Mouse (Mus musculus) stomach, postnatal 0 days (tissue): Measurements from ENCODE around the gene Maff. TPM values are rescaled to one million over a fixed set of nuclear protein-coding genes. Genes with fewer than 3 reads are reported as not detected.

Source experiments
- ATAC-seq: fragments of 200-750 bp; cut with Nextera tagmentation; 2 replicates; pipeline ENCODE4 v1.8.0; 2017; ENCODE audit not compliant: low FRiP score, low TSS enrichment
- DNase-seq: peaks from one replicate; pipeline ENCODE4 v3.0.0-alpha.2; 2016; ENCODE audit warnings: low spot score
- H3K27ac ChIP-seq: fragments of 300-500 bp; sonication (generic); replicated peaks from 2 replicates; pipeline ENCODE4 v1.5.1; 2014; ENCODE audit warnings: mild to moderate bottlenecking, control low read depth
- H3K27me3 ChIP-seq: fragments of 300-500 bp; sonication (generic); 2 replicates; pipeline ENCODE4 v1.6.1; 2014; ENCODE audit warnings: low read length; ENCODE audit not compliant: control insufficient read depth, insufficient read depth
- H3K36me3 ChIP-seq: fragments of 300-500 bp; sonication (generic); 2 replicates; pipeline ENCODE4 v1.6.1; 2014; ENCODE audit warnings: low read length, mixed read lengths; ENCODE audit not compliant: control insufficient read depth, insufficient read depth
- H3K4me1 ChIP-seq: fragments of 300-500 bp; sonication (generic); replicated peaks from 2 replicates; pipeline ENCODE4 v1.6.1; 2014; ENCODE audit warnings: antibody characterized with exemption; ENCODE audit not compliant: control insufficient read depth, insufficient read depth
- H3K4me2 ChIP-seq: fragments of 300-500 bp; sonication (generic); replicated peaks from 2 replicates; pipeline ENCODE4 v1.6.1; 2014; ENCODE audit warnings: low read depth, mild to moderate bottlenecking, control low read depth, moderate library complexity
- H3K4me3 ChIP-seq: fragments of 300-500 bp; sonication (generic); 2 replicates; pipeline ENCODE4 v1.5.1; 2014; ENCODE audit warnings: low read depth, low read length, control low read depth
- H3K9ac ChIP-seq: fragments of 300-500 bp; sonication (generic); 2 replicates; pipeline ENCODE4 v1.6.1; 2014; ENCODE audit warnings: mild to moderate bottlenecking, low read length, control low read depth, mixed read lengths
- H3K9me3 ChIP-seq: fragments of 300-500 bp; sonication (generic); 2 replicates; pipeline ENCODE4 v1.6.1; 2016; ENCODE audit warnings: low read length; ENCODE audit not compliant: control insufficient read depth
- CTCF ChIP-seq: IDR thresholded peaks from 2 replicates; pipeline ENCODE4 v1.5.1; 2016; ENCODE audit warnings: antibody characterized with exemption, low read depth, mild to moderate bottlenecking, moderate library complexity
- EP300 ChIP-seq: optimal IDR thresholded peaks from 2 replicates; pipeline ENCODE3; 2016; ENCODE audit warnings: antibody characterized with exemption
- WGBS: fragments of 180-500 bp; shearing (Covaris S2); extraction: QIAGEN DNeasy Blood & Tissue Kit; methylation state at CpG from one replicate; pipeline ENCODE4 v1.1.7; 2014; 5-methylcytosine and 5-hydroxymethylcytosine counted together
- polyA plus RNA-seq: library from polyadenylated mRNA; unstranded; fragments of >200 nt; fragmentation: Nextera tagmentation; extraction: Ambion mirVana; gene quantifications from 2 replicates; pipeline ENCODE4 v1.2.1, GENCODE M21; 2015

The Maff gene
- polyA plus RNA-seq, 1 experiment from 2014 or later, result 11.9 TPM

DNA sequence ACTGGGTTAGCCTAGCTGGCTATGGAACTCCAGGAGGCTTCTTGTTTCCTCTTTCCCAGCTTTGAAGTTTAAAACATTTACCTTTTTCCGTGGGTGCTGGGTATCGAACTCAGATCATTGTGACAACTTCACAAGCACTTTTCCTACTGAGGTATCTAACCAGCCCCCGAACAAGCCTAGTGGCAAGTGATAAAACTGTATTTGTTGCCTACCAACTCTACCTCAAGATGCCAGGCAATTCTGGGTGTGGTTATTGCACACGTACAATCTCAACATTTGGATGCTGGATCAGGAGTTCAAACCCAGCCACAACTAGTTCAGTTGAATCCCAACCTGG lies 17.5 kb upstream of the Maff start:
- Histone ChIP-seq H3K27me3 (no peaks in the 10 kb centered on the region), H3K9me3 (no peaks in the 10 kb centered on the region), H3K4me3 (no peak overlapping the region), H3K4me1 (peaks cover 3% of the 10 kb centered on the region), H3K27ac (no peak overlapping the region; the same call in 1 of the 2 replicates), H3K4me2 (no peak overlapping the region), H3K9ac (no peak overlapping the region), H3K36me3 (no peaks in the 10 kb centered on the region)
- no peak for DNase-seq
- TF ChIP-seq CTCF (no peak), EP300 (no peak)
- WGBS, result 88% methylated on average over 4 of the region's 4 CpGs
- ATAC-seq, result no peak

DNA sequence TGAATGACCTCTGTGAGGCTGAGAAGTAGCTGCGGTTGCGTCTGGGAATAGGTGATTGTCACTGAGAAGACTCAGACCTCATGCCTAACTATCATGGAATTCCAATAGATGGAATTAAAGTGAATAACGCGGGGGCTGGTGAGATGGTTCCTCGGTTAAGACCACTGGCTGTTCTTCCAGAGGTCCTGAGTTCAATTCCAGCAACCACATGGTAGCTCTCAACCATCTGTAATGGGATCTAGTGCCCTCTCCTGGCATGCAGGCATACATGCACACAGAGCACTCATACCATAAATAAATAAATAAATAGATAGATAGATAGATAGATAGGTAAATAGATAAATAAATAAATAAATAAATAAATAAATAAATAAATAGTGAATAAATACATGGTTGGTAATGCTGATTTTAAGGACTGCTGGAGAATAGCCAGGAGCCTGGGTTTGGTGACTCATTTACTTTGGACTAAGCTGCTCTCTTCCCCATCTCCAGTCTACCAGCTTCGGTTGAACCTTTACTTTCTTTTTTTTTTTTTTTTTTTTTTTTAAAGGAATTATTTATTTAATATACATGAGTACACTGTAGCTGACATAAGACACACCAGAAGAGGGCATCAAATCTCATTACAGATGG lies 17.0 kb upstream of the Maff start:
- ATAC-seq (no peak), DNase-seq (no peak)
- H3K27me3 ChIP-seq, result no peaks in the 10 kb centered on the region
- H3K4me2 ChIP-seq, result no peak overlapping the region
- TF ChIP-seq CTCF, result peak; percentile 44
- no peak for TF ChIP-seq EP300
- H3K27ac ChIP-seq, result no peak overlapping the region
- H3K4me1 ChIP-seq, result peaks cover 2% of the 10 kb centered on the region; the same call in 1 of the 2 replicates
- no peak overlapping the region for H3K9ac ChIP-seq
- no peaks in the 10 kb centered on the region for H3K9me3 ChIP-seq
- WGBS, result 91% methylated on average over 6 of the region's 6 CpGs
- no peak overlapping the region for H3K4me3 ChIP-seq
- H3K36me3 ChIP-seq, result no peaks in the 10 kb centered on the region

DNA sequence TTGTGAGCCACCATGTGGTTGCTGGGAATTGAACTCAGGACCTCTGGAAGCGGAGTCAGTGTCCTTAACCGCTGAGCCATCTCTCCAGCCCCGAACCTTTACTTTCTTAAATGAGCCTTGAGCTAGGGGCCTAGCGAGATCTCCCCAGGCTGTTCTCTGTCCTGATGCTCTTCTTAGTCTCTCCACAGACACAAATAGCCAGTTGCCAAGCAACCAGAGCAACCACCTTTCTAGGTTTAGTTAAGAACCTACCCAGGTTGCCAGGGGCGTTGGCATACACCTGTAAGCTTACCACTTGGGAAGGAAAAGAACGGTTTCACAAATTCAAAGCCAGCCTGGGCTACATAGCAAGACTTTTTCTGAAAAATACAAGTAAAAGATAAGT lies 16.4 kb upstream of the Maff start:
- Histone ChIP-seq H3K9me3 (no peaks in the 10 kb centered on the region), H3K27ac (no peak overlapping the region), H3K4me3 (no peak overlapping the region), H3K27me3 (no peaks in the 10 kb centered on the region), H3K36me3 (no peaks in the 10 kb centered on the region), H3K4me2 (no peak overlapping the region), H3K9ac (no peak overlapping the region), H3K4me1 (peaks cover 2% of the 10 kb centered on the region; the same call in 1 of the 2 replicates)
- ATAC-seq (no peak), DNase-seq (no peak)
- 82% methylated on average over 6 of the region's 6 CpGs for WGBS
- TF ChIP-seq EP300, result no peak
- no peak for TF ChIP-seq CTCF

DNA sequence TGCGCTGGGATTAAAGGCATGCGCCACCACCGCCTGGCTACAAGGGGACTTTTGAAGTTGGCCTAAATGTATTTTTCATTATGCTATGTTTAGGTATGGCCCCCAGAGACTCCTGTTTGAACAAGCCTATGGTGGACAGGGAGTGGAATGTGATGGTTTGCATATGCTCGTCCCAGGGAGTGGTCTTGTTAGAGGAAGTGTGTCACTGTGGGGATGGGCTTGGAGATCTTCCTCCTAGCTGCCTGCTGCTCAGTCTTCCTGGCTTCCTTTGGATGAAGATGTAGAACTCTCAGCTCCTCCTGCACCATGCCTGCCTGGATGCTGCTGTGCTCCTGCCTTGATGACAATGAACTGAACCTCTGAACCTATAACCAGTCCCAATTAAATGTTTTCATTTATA lies 15.9 kb upstream of the Maff start:
- no peak for TF ChIP-seq CTCF
- H3K36me3 ChIP-seq, result no peaks in the 10 kb centered on the region
- DNase-seq (no peak), ATAC-seq (no peak)
- H3K4me3 ChIP-seq, result no peak overlapping the region
- peaks cover 2% of the 10 kb centered on the region; the same call in 1 of the 2 replicates for H3K4me1 ChIP-seq
- WGBS, result 39% methylated on average over 4 of the region's 4 CpGs
- H3K4me2 ChIP-seq, result no peak overlapping the region
- H3K9ac ChIP-seq, result no peak overlapping the region
- H3K9me3 ChIP-seq, result no peaks in the 10 kb centered on the region
- no peaks in the 10 kb centered on the region for H3K27me3 ChIP-seq
- H3K27ac ChIP-seq, result no peak overlapping the region

DNA sequence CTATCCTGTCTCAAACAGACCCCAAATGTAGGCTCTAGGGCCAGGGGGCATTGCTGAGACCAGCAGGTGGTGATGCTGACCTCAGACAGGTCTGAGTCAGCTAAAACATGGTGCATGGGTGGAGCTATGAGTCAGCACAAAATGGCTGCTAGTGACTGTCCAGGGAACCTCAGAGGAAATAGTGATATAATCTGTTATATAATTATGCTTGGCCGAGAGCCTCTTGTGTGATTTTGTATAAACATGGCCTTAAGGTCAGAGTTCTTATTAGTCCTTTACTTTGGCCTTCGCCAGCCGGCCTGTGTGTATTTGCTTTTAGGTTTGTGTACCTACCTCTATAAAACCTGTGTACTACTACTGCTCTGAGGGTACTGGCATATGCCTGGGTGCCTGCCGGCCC lies 13.0 kb upstream of the Maff start:
- peak; percentile 68 for DNase-seq
- 37% methylated on average over 4 of the region's 4 CpGs for WGBS

DNA sequence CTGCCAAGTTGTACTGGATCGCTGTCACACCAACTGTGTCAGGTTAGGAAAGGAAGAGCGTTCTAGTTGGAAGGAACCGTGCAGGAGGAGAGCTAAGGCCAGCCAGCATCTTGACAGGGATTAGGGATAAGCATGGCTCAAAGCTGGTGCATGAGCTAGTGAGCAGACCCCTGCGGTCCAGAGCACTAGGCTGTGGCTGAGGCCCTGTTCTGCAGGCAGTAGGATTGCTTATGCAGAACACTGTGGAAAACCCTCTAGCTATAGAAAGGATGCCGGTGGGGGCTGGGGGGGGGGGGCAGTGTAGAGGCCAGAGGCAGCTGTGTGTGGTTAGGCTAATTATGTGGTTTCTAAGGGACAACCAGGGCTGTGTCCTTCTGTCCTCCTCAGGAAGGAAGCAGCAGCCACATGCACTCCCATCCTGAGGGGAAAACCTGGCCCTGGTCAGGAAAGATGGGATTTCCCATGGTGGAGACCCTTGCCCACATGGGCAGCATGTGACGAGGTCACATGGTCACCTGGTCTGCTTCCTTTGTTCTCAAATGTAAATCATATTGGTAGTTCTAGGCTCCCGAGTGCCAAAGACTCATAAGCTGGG lies 11.3 kb upstream of the Maff start:
- WGBS, result 61% methylated on average over 7 of the region's 7 CpGs
- no peaks in the 10 kb centered on the region for H3K27me3 ChIP-seq
- H3K4me2 ChIP-seq, result no peak overlapping the region
- ATAC-seq (no peak), DNase-seq (no peak)
- no peaks in the 10 kb centered on the region for H3K36me3 ChIP-seq
- H3K9ac ChIP-seq, result no peak overlapping the region
- no peaks in the 10 kb centered on the region for H3K4me1 ChIP-seq
- no peak overlapping the region for H3K27ac ChIP-seq
- H3K9me3 ChIP-seq, result no peaks in the 10 kb centered on the region
- TF ChIP-seq EP300 (no peak), CTCF (no peak)
- H3K4me3 ChIP-seq, result no peak overlapping the region

More for the DNA sequence above, 13.0 kb upstream of the Maff start:
- H3K9me3 ChIP-seq, result no peaks in the 10 kb centered on the region
- H3K4me2 ChIP-seq, result no peak overlapping the region
- no peaks in the 10 kb centered on the region for H3K4me1 ChIP-seq
- ATAC-seq, result peak; percentile 76
- H3K27ac ChIP-seq, result peak overlapping the region; percentile 40; the same call in 1 of the 2 replicates
- no peaks in the 10 kb centered on the region for H3K36me3 ChIP-seq
- no peak overlapping the region for H3K4me3 ChIP-seq
- TF ChIP-seq CTCF, result no peak
- TF ChIP-seq EP300, result no peak
- no peaks in the 10 kb centered on the region for H3K27me3 ChIP-seq
- H3K9ac ChIP-seq, result no peak overlapping the region
